Mouse (Mus musculus): ENCODE results near the gene Sfta2.

DNA sequence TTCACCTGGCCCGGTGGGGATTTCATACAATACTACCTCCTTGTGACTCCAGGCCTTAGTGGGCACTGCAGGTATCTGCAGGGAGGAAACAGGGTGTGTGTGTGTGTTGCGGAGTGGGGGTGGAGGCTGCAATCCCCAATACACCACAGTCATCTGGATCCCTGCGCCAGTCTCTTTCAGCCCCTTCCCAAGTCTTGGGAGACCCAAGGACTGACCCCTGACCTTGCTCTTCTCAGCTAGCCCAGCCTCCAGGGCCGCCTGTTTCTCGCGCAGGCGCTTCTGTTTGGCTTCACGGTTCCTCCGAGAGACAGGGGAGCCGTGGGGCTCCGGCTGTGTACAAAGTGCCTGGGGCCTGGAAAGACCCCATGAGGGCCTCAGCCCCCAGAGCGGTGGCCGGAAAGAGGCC lies 65.5 kb downstream of the Sfta2 start:
- TF ChIP-seq CTCF (IDR thresholded peaks at IDR 0.05; ENCODE audit: low read depth) = no peak
- TF ChIP-seq EP300 (IDR thresholded peaks at IDR 0.05; ENCODE audit: low read depth) = no peak

Data from liver, embryonic 14.5 days (tissue).